Mouse (Mus musculus): ENCODE measurements around the gene Zfp644.

DNA sequence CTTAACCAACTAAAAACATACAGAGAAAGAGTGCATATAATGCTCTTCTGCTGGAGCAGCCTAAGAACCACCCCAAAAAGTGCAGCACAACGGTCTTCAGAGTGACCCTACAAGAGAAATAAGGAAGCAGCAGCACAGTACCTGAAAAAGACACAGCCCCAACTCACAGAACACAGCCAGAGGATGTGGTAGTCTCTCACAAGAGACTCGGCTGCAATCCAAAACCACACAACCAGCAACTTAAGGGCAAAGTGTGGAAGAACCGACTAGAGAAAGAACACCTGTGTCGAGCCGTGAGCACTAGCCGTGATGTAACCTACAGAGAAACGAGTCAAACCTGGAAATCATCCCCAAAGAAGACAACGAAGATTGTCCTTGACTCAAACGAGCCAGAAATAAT lies 20.3 kb downstream of the Zfp644 start:
- no peak for TF ChIP-seq CTCF (IDR thresholded peaks at IDR 0.05; ENCODE audit: low read depth)
- TF ChIP-seq EP300 (IDR thresholded peaks at IDR 0.05; ENCODE audit: low read depth): no peak

Measured in heart, postnatal 0 days (tissue).